Mouse (Mus musculus): ENCODE data around the gene Dnm3.

- TF ChIP-seq CTCF (conservative IDR thresholded peaks at IDR 0.05; ENCODE audit: insufficient read depth, insufficient read length, low read depth, low read length) (no peak), POLR2A (IDR thresholded peaks at IDR 0.05; ENCODE audit: low read depth, low read length) (no peak)
Measured at GRCm38 (mm10) chr1:161999338-161999737, 478.5 kb downstream of the Dnm3 start.

Data from kidney, adult 2 months (tissue).